Mouse (Mus musculus) c-Kit-negative CD71-positive TER-119-positive erythroid progenitor cells, embryonic 14.5 days (primary cell): Measurements from ENCODE around the gene Irf9.

Experiments
- DNase-seq: peaks from one replicate; pipeline ENCODE4 v3.0.0-alpha.2; 2013; ENCODE audit warnings: low read depth, low spot score

Gene Irf9

GRCm38 (mm10) chr14:55580731-55581130, 22.6 kb upstream of the Irf9 start:
- no peak for DNase-seq

DNA sequence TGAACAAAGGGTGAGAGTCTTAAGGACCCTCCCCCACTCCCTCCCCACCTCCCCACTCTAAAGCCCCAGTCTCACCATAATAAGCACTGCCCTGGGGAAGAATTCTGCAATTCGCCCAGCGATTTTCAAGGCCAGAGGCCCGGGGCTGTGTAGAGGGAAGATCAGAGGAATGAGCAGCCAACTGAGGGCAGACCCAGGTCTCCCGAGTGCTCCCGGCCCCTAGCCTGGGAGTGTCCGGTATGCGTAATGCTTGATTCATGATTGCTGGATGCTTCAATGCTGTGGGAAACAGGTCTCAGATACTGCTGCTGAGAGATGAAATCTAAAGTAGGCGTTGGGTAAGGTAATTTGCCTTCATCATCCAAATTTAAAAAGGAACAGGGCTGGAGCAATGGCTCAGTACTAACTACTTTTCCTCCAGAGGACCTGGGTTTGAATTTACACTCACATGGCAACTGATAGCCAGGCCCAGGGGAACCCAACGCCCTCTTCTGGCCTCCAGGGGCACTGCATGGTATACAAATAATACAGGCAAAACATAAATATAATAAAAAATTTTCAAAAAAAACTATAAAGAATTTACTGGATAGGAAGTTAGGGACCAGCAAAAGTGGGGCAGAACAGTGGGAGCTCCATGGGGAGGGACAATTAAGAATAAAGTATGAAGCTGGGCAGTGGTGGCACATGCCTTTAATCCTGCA, 21.2 kb upstream of the Irf9 start:
- no peak for DNase-seq

DNA sequence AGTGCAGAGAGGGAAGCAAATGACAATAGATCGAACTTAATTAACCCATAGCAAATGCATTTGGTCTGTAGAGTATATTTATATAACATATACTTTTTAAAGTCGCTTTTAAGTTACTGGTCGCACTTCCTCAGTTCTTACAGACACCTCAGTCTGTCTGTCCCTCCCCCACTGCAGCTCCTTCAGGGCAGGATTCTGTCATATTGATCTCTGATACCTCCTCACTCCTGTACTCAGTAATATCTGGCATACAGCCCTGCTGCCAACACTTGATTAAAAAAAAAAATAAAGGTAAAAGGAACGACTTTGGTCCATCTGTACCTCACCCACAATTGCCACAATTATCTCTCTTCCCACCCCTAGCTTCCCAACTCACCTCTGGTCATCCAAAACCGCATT, 19.1 kb upstream of the Irf9 start:
- no peak for DNase-seq

GRCm38 (mm10) chr14:55584702-55585565, 18.4 kb upstream of the Irf9 start, which contains the start of gene Emc9:
Gene Emc9, minus strand, starts transcription at chr14:55585302.
- DNase-seq = peak; percentile 72

DNA sequence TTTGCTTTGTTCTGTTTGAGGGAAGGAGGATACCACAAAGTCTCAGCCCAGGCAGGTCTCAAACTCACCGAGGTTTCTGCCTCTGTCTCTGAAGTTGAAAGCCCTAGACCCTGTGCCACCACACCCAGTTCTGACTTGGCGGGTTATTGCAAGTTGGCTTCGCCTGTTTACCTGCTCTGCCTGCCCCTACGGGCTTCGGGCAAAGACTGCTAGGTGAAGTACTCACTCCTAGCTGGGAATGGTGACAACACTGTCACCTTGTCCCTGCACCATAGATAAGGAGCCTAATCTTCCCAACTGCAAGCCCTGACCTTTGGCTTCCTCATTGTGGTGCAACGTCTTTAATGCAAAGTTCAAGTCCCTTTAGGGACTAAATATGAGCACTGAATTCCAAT, 17.8 kb upstream of the Irf9 start:
- peak; percentile 56 for DNase-seq

DNA sequence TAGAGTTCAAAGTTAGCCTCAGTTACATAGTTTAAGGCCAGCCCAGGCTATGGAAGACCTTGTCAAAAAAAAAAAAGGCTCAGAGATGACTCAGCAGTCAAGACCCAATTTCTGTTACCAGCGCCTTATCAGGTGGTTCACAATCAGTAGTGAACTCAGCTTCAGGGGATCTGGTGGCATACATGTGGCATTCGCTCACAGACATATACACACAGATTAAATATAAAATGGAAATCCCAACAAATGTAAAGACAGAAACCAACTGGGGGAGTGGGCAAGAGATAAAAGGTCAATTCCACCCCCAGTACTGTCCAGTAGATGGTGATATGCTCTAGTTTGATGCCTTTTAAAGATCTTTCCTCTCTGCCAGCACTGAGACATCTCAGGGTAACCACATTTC, 17.2 kb upstream of the Irf9 start:
- peak; percentile 66 for DNase-seq

- DNase-seq = no peak
Measured at GRCm38 (mm10) chr14:55589271-55589670, 14.1 kb upstream of the Irf9 start.

- no peak for DNase-seq
Measured at GRCm38 (mm10) chr14:55589771-55590448, 13.5 kb upstream of the Irf9 start.

- peak; percentile 86 for DNase-seq
Measured at GRCm38 (mm10) chr14:55590748-55591330, 12.5 kb upstream of the Irf9 start, which contains the start of gene Psme2. Gene Psme2, minus strand, starts transcription at chr14:55591113.

GRCm38 (mm10) chr14:55591331-55591891, 12.0 kb upstream of the Irf9 start, which contains the start of gene Rnf31:
Gene Rnf31, plus strand, starts transcription at chr14:55591708.
- peak; percentile 92 for DNase-seq

- DNase-seq = no peak
Measured at GRCm38 (mm10) chr14:55592226-55592625, 11.1 kb upstream of the Irf9 start.

DNA sequence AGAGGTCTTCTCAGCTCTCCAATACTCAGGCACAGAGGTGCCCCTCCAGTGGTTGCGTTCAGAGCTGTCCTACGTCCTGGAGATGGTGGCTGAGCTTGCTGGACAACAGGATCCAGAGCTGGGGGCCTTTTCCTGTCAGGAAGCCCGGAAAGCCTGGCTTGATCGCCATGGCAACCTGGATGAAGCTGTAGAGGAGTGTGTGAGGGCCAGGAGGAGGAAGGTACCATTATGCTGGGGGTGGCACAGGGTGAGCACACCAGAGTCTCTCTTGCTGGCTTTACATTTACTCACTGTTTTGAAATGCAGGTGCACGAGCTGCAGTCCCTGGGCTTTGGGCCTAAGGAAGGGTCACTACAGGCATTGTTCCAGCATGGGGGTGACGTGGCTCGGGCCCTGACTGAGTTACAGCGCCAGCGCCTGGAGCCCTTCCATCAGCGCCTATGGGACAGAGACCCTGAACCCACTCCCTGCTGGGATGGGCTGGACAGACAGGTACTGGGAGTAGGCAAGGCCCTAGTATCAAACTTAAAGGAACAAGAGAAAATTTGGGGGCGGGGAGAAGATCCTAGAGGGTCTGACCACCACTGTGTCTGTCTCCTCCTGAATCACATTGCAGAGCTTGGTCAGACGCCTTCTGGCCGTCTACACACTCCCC, 7.2 kb upstream of the Irf9 start:
- no peak for DNase-seq

- DNase-seq = no peak
Measured at GRCm38 (mm10) chr14:55598521-55599390, 4.6 kb upstream of the Irf9 start.

DNA sequence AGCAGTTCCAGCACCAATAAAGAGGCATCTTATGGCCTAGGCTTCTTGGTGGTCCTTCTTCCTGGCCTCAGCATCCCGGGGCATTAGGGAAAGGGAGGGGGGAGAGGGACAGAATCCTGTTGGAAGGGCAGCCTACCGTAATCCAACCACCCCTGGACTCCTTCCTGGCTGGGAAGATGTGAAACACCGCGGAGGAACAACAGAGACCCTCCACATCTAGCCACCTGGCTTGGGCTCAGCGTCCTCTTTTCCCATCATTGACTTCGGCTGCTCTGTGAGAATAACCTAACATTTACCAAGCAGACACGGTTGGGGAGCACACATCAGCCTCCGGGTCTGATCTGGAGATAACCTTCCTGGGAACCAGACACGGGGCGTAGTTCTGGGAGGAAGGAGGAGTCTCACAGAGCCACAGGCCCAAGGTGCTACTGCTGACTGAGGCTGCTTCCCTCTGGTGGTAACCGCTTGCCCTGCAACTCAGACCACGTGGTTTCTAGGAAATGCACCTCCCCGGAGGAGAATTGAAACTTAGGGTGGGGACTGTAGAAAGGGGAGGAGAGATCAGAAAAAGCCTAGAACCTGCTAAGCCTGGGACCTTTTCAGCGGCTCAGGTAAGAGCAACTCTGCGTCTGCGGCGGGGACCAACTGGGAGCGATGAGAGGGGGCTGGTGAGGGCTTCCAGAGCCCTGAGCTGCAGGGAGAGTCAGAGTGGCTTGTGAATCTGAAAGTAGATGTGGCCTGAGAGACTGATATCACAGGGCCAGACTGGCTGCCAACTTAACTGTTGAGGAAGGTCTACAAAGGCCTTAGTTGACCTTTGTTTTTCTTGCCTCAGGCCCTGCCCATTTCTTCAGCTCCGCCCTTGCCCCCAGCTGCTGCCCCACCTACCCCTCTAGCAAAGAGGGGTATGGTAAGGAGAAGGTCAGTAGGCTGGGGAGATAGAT, 534 bp downstream of the Irf9 start:
- peak; percentile 94 for DNase-seq

- DNase-seq = no peak
Measured at GRCm38 (mm10) chr14:55604823-55605222, 1.5 kb downstream of the Irf9 start.

GRCm38 (mm10) chr14:55605743-55606459, 2.5 kb downstream of the Irf9 start:
- DNase-seq = no peak

DNA sequence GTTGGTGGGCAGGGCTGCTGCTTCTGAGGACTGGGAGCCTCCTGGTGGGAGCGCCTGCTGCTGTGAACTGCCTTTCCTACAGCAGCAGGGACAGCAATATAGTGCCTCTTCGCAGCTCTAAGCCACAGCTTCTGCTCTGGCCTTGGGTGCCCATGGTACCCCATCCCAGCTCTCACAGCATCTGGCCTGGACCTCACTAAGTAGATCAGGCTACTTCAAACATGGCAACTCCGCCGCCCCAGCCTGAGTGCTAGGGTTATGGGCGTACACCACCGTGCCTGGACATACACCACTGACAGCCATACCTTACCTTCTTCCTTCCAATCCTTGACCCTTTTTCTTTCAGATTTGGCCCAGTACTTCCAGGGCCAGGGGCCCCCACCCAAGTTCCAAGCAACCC, 5.0 kb downstream of the Irf9 start:
- DNase-seq = no peak

DNA sequence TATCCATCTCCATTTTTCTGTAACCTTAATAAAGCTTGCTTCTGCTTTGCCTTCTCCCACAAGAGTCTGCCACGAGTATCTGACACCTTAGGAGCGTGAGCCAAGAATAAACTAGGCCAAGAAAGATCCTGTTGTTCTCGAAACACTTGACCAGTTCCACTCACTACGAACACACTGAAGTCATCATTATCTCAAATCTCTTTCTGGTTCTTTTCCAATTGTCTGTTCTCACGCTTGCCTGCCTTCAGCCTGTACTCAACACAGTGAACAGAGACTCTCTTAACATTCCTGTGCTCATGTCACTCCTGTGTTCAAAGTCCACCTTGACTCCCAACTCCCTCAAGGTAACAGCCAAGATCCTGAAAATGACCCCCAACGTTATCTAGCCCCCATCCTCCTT, 10.0 kb downstream of the Irf9 start:
- no peak for DNase-seq
